Comparison of ENCODE assay signal across 34 mouse cellular contexts in genomic region chr8:74827689-74828088, GRCm38 (mm10). TPM values are rescaled to one million over a fixed set of nuclear protein-coding genes. Genes with fewer than 3 reads are reported as not detected.
DNase-seq lines count a peak whose midpoint lies in the region; ATAC-seq and TF ChIP-seq lines count a peak whose summit lies in the region.
"Had no signal": no experiment of that assay in that cellular context is flagged by ENCODE, and none has a peak within 500 bp of the region (broad histone marks: within the 10 kb centered on the region; RNA-seq: fewer than 3 reads in every experiment).

No protein-coding gene starts in this region.

- no peak overlapping the region for H3K27ac ChIP-seq in hindbrain, embryonic 14.5 days
- no peak overlapping the region for H3K27ac ChIP-seq in hindbrain, postnatal 0 days
- peak overlapping the region; percentile 62; the same call in 1 of the 2 replicates for H3K27ac ChIP-seq in layer of hippocampus, adult 2 months
- H3K27ac ChIP-seq in neural tube, embryonic 15.5 days (replicated peaks) = 0 out of 2 replicates have a peak overlapping the region, but pooled peaks have one; percentile 28
- H3K27ac ChIP-seq: embryonic facial prominence, embryonic 10.5 days; embryonic facial prominence, embryonic 15.5 days; forebrain, embryonic 13.5 days; heart, embryonic 13.5 days; limb, embryonic 10.5 days; limb, embryonic 15.5 days; liver, embryonic 14.5 days; neural tube, embryonic 12.5 days; stomach, embryonic 15.5 days had no signal

- H3K9me3 ChIP-seq in hindbrain, embryonic 14.5 days (ENCODE audit: control insufficient read depth, low read length) = no peaks in the 10 kb centered on the region
- no peaks in the 10 kb centered on the region for H3K9me3 ChIP-seq in hindbrain, postnatal 0 days (ENCODE audit: low read length)
- H3K9me3 ChIP-seq in neural tube, embryonic 15.5 days (replicated peaks) = no peaks in the 10 kb centered on the region
- H3K9me3 ChIP-seq: embryonic facial prominence, embryonic 10.5 days; embryonic facial prominence, embryonic 15.5 days; forebrain, embryonic 13.5 days; heart, embryonic 13.5 days; limb, embryonic 10.5 days; limb, embryonic 15.5 days; neural tube, embryonic 12.5 days; stomach, embryonic 15.5 days had no signal

- H3K4me3 ChIP-seq in hindbrain, embryonic 14.5 days (replicated peaks; ENCODE audit: low read length) = no peak overlapping the region
- no peak overlapping the region for H3K4me3 ChIP-seq in hindbrain, postnatal 0 days (ENCODE audit: low read length)
- H3K4me3 ChIP-seq in layer of hippocampus, adult 2 months = no peak overlapping the region
- no peak overlapping the region for H3K4me3 ChIP-seq in neural tube, embryonic 15.5 days (replicated peaks)
- H3K4me3 ChIP-seq: embryonic facial prominence, embryonic 10.5 days; embryonic facial prominence, embryonic 15.5 days; forebrain, embryonic 13.5 days; heart, embryonic 13.5 days; limb, embryonic 10.5 days; limb, embryonic 15.5 days; neural tube, embryonic 12.5 days; stomach, embryonic 15.5 days had no signal

- H3K4me1 ChIP-seq in hindbrain, embryonic 14.5 days (replicated peaks; ENCODE audit: control insufficient read depth, insufficient read depth, low read length) = no peaks in the 10 kb centered on the region
- peaks cover 4% of the 10 kb centered on the region; the same call in 1 of the 2 replicates for H3K4me1 ChIP-seq in hindbrain, postnatal 0 days (ENCODE audit: insufficient read depth, low read length)
- H3K4me1 ChIP-seq in neural tube, embryonic 15.5 days = peaks cover 14% of the 10 kb centered on the region
- H3K4me1 ChIP-seq: embryonic facial prominence, embryonic 15.5 days; forebrain, embryonic 13.5 days; heart, embryonic 13.5 days; limb, embryonic 10.5 days; limb, embryonic 15.5 days; neural tube, embryonic 12.5 days; stomach, embryonic 15.5 days had no signal

- H3K27me3 ChIP-seq in hindbrain, embryonic 14.5 days (ENCODE audit: control insufficient read depth, insufficient read depth, low read length) = no peaks in the 10 kb centered on the region
- H3K27me3 ChIP-seq in hindbrain, postnatal 0 days (ENCODE audit: insufficient read depth, low read length) = no peaks in the 10 kb centered on the region
- H3K27me3 ChIP-seq in neural tube, embryonic 15.5 days (replicated peaks) = no peaks in the 10 kb centered on the region
- H3K27me3 ChIP-seq: embryonic facial prominence, embryonic 15.5 days; forebrain, embryonic 13.5 days; heart, embryonic 13.5 days; limb, embryonic 15.5 days; neural tube, embryonic 12.5 days; stomach, embryonic 15.5 days had no signal

- no peak for TF ChIP-seq CTCF in hindbrain, postnatal 0 days (IDR thresholded peaks at IDR 0.05; ENCODE audit: low read depth)
- TF ChIP-seq CTCF in layer of hippocampus, adult 2 months (conservative IDR thresholded peaks at IDR 0.05) = no peak
- TF ChIP-seq CTCF in brain, embryonic 14.5 days (IDR thresholded peaks at IDR 0.05; ENCODE audit: borderline replicate concordance, extremely low read depth, insufficient read depth, insufficient read length) = no peak

- no peak overlapping the region for H3K9ac ChIP-seq in hindbrain, embryonic 14.5 days
- H3K9ac ChIP-seq in hindbrain, postnatal 0 days (replicated peaks; ENCODE audit: low read length) = no peak overlapping the region
- H3K9ac ChIP-seq in neural tube, embryonic 15.5 days (replicated peaks) = no peak overlapping the region
- H3K9ac ChIP-seq: embryonic facial prominence, embryonic 15.5 days; forebrain, embryonic 13.5 days; heart, embryonic 13.5 days; limb, embryonic 15.5 days; liver, embryonic 14.5 days; neural tube, embryonic 12.5 days; stomach, embryonic 15.5 days had no signal

- TF ChIP-seq POLR2A in brain, embryonic 14.5 days (IDR thresholded peaks at IDR 0.05; ENCODE audit: borderline replicate concordance, extremely low read depth, insufficient read depth, insufficient read length, poor library complexity, severe bottlenecking) = no peak

- intact Hi-C loops in left cerebral cortex, postnatal 10 days (cut with DNase I) = no loop called here

- no peak for DNase-seq in hindbrain, embryonic 14.5 days (ENCODE audit: low spot score)
- DNase-seq in hindbrain, postnatal 0 days (ENCODE audit: low spot score) = no peak
- peak; percentile 44 to 49 for DNase-seq in layer of hippocampus, adult 2 months (ENCODE audit: low spot score in 2 of 2)
- DNase-seq in layer of hippocampus, postnatal 10 days (ENCODE audit: low spot score in 2 of 2) = no peak
- DNase-seq in brain, embryonic 14.5 days (ENCODE audit: low read depth) = peak; percentile 11
- DNase-seq in left cerebral cortex, postnatal 10 days (ENCODE audit: extremely low spot score in 1 of 2, low spot score in 2 of 2) = no peak
- DNase-seq: adrenal gland, postnatal 14 days; cerebellum, adult 18-20 months; cerebellum, postnatal 14 days; gastrocnemius, postnatal 14 days; heart, postnatal 10 days; kidney, adult 11 months; kidney, postnatal 14 days; lung, adult 2 months; lung, postnatal 10 days; retina, postnatal 1 day; right cerebral cortex, postnatal 14 days; thymus, postnatal 14 days had no signal

- no peaks in the 10 kb centered on the region for H3K36me3 ChIP-seq in hindbrain, embryonic 14.5 days (replicated peaks; ENCODE audit: control insufficient read depth, insufficient read depth)
- no peaks in the 10 kb centered on the region for H3K36me3 ChIP-seq in hindbrain, postnatal 0 days (ENCODE audit: insufficient read depth, low read length)
- H3K36me3 ChIP-seq in neural tube, embryonic 15.5 days = no peaks in the 10 kb centered on the region
- H3K36me3 ChIP-seq: embryonic facial prominence, embryonic 10.5 days; embryonic facial prominence, embryonic 15.5 days; heart, embryonic 13.5 days; limb, embryonic 10.5 days; limb, embryonic 15.5 days; neural tube, embryonic 12.5 days; stomach, embryonic 15.5 days had no signal

- WGBS in hindbrain, embryonic 14.5 days = 55% methylated on average over 3 of the region's 3 CpGs
- WGBS in hindbrain, postnatal 0 days = 48% methylated on average over 3 of the region's 3 CpGs
- 31% methylated on average over 3 of the region's 3 CpGs for WGBS in neural tube, embryonic 15.5 days

- no peak overlapping the region for H3K4me2 ChIP-seq in hindbrain, embryonic 14.5 days (replicated peaks)
- no peak overlapping the region for H3K4me2 ChIP-seq in hindbrain, postnatal 0 days (ENCODE audit: low read depth, low read length)
- no peak overlapping the region for H3K4me2 ChIP-seq in neural tube, embryonic 15.5 days
- H3K4me2 ChIP-seq: embryonic facial prominence, embryonic 15.5 days; forebrain, embryonic 13.5 days; heart, embryonic 13.5 days; limb, embryonic 15.5 days; neural tube, embryonic 12.5 days; stomach, embryonic 15.5 days had no signal

- ATAC-seq in hindbrain, embryonic 14.5 days (ENCODE audit: low FRiP score) = peak; percentile 46; the same call in 1 of the 2 replicates
- no peak for ATAC-seq in hindbrain, postnatal 0 days
- ATAC-seq in neural tube, embryonic 15.5 days (ENCODE audit: low FRiP score) = peak; percentile 60; the same call in 1 of the 2 replicates
- ATAC-seq: CD4-positive, CD25-positive, alpha-beta regulatory T cell, adult 4 months; forebrain, embryonic 13.5 days; midbrain, embryonic 16.5 days had no signal

RNA-seq across cellular contexts. Expression of gene Isx, which starts 45.3 kb away (rescaled TPM):
- polyA plus RNA-seq in hindbrain, embryonic 14.5 days (2014; fragmentation: Nextera tagmentation; extraction: Ambion mirVana) = not detected in 2 replicates
- not detected in 2 replicates for total RNA-seq in hindbrain, postnatal 0 days (2014; rRNA removed)
- not detected in 2 replicates for polyA plus RNA-seq in hindbrain, postnatal 0 days (2015; fragmentation: Nextera tagmentation; extraction: Ambion mirVana)
- total RNA-seq in layer of hippocampus, adult 2 months (2021) = not detected
- total RNA-seq in layer of hippocampus, postnatal 10 days (2021) = not detected
- not detected in 2 replicates for polyA plus RNA-seq in brain, embryonic 14.5 days (2012; rRNA removed)
- 6.0 TPM in 1 of 2 replicates, not detected in the other for polyA plus RNA-seq in neural tube, embryonic 15.5 days (2015; fragmentation: Nextera tagmentation; extraction: Ambion mirVana)
- not detected for total RNA-seq in left cerebral cortex, postnatal 10 days (2021)
- total RNA-seq: gastrocnemius, postnatal 14 days; granulocyte monocyte progenitor cell, adult 5-6 weeks; hematopoietic stem cell, adult 5-6 weeks; layer of hippocampus, postnatal 14 days had no signal
- polyA plus RNA-seq: CD4-positive, CD25-positive, alpha-beta regulatory T cell, adult 4 months; embryonic facial prominence, embryonic 10.5 days; embryonic facial prominence, embryonic 15.5 days; forebrain, embryonic 13.5 days; heart, embryonic 13.5 days; kidney, embryonic 14.5 days; limb, embryonic 10.5 days; liver, embryonic 14.5 days; lung, adult 2 months; midbrain, embryonic 16.5 days; neural tube, embryonic 12.5 days had no signal

Comparison
In these comparisons a context has a peak if more than half of its experiments do, and no peak if none do; other contexts are left out.
1. DNase-seq: peak in layer of hippocampus, adult 2 months (2 of 2) and brain, embryonic 14.5 days (single experiment); none in hindbrain, embryonic 14.5 days (single experiment), hindbrain, postnatal 0 days (single experiment), layer of hippocampus, postnatal 10 days (0 of 2) and left cerebral cortex, postnatal 10 days (0 of 2).
2. H3K27ac ChIP-seq: peak in layer of hippocampus, adult 2 months (single experiment) and neural tube, embryonic 15.5 days (single experiment); none in hindbrain, embryonic 14.5 days (single experiment) and hindbrain, postnatal 0 days (single experiment).